Mouse (Mus musculus) heart, adult 8-10 months (tissue): Measurements from ENCODE around the gene Smad3. TPM values are rescaled to one million over a fixed set of nuclear protein-coding genes. Genes with fewer than 3 reads are reported as not detected.

Experiments
- DNase-seq: peaks from one replicate; pipeline ENCODE4 v3.0.0; 2022; ENCODE audit warnings: low spot score
- total RNA-seq, 4 experiments: library from RNA; stranded (reverse); gene quantifications; 2 replicates each; pipeline ENCODE4 v1.2.4; 2022

Smad3 gene
- total RNA-seq: 10 to 100 TPM; 10.1 to 14.1 (median 12.5) TPM

GRCm38 (mm10) chr9:63757865-63758440 is at the start of gene Smad3:
TSS of gene Smad3 (minus strand) at chr9:63757994.
- peak; percentile 90 for DNase-seq

- DNase-seq: no peak
Measured at GRCm38 (mm10) chr9:63804847-63805246, 47.1 kb upstream of the Smad3 start.

DNA sequence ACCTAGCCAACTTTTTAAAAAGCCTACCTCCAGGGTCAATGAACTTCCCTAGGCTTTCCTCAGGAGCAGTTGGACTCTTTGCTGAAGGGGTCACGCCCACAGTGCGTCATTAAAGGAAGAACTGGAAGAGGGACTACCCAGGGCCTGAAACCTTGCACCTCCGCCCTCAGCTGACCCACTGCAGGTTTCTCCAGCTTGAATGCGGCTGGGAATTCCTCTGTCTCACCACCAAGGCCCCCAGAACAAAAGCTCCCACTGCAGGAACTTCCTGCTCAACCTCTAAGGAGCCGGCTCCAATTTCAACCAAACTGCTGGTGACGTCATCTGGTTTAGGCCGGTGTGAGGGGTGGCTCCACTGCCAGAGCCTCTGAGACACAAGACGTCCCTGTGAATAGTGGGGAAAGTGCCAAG is 45.4 kb upstream of the Smad3 start:
- DNase-seq: no peak

GRCm38 (mm10) chr9:63802504-63802903 is 44.7 kb upstream of the Smad3 start:
- DNase-seq: no peak

- no peak for DNase-seq
Measured at GRCm38 (mm10) chr9:63802080-63802479, 44.3 kb upstream of the Smad3 start.

GRCm38 (mm10) chr9:63796429-63796828 is 38.6 kb upstream of the Smad3 start:
- no peak for DNase-seq

DNA sequence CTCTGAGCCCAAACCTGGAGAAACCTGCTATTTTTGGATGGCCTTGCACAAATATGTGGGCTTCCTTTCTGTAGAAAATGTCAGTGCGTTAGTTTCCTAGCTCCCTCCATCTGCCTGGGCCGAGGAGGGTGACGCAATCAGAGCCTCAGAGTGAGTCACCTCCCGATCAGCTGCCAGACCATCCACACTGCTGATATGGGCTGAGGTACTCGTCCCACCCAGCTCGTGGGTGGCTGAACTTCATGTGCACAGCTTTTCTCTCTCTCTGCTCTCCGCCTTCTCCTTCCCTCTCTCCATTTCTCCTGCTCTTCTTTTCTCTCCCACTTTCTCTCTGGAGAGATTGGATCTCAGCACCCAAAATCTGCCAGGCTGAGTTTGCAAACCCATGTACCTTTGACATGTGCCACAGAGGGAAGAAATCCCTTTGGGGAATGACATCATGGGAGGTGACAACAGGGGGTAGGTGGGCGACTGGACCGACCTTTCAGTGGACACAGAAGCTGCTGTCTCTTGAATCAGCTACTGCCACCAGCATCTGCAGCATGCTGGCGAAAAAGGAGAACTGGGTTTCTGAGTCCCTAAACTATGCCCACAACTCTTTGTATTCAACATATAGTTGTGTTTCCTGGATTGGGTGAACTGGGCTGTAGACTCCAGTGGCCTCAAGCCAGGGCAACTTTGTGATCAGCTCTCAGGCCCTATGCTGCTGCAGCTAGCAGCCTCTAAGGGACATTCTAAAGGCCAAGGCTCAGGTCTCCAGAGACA is 36.1 kb upstream of the Smad3 start:
- DNase-seq: peak; percentile 73

DNA sequence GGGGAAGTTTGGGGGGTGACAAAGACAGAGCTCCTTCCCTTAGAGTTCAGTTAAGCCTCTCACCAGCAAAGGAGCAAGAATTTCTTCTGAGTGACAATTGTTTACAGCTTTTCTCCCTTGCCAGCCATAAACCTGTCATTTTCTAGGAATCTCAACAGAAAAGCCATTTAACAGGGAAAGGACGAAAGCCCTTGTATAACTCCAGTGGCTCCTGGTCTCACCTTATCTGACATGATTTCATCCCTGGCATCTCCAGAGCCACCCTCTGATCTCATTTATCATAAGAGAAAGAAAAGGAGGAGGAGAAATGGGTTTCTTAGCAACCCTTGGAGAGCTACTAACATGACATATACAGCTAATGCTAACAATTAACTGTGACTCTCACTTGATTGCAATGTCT is 33.9 kb upstream of the Smad3 start:
- DNase-seq: no peak

DNA sequence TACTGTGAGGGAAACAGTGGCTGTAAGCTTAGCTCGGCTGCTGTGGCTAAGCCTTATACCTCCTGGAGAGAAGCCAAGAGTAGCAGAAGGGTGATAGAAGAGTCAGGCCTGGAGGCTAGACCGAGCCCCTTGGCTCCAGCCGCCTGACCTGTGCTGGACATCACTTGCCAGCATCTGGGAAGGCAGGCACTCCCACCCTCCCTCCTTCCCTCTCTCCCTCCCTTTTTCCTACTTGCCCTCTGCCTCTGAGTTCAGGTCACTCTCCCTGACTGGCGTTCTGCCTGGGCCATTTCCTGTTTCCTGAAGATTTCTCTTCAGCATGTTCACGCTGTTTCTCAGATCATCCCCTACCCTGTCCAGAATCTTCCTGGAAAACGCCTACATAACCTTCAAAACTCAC is 33.5 kb upstream of the Smad3 start:
- peak; percentile 43 for DNase-seq

- DNase-seq: no peak
Measured at GRCm38 (mm10) chr9:63790222-63790621, 32.4 kb upstream of the Smad3 start.

DNA sequence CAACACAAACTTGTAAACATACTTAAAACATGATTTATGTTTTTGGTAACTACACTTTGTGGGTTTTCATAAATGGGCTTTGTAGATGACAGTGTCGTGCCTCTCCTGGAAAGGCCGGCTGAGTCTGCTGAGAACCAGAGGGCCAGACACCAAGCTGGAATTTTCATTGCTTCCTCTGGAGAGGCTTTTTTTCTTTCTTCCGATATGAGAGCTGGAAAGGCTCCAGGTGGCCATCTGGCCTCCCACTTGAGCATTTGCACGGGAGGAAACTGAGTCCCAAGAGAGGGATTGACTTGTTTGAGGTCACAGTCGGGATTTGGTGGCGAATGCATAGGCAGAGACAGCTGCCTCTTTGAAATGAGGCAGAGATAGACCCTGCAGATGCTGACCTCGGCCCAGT is 31.6 kb upstream of the Smad3 start:
- peak; percentile 78 for DNase-seq

GRCm38 (mm10) chr9:63787606-63788005 is 29.8 kb upstream of the Smad3 start:
- DNase-seq: no peak

DNA sequence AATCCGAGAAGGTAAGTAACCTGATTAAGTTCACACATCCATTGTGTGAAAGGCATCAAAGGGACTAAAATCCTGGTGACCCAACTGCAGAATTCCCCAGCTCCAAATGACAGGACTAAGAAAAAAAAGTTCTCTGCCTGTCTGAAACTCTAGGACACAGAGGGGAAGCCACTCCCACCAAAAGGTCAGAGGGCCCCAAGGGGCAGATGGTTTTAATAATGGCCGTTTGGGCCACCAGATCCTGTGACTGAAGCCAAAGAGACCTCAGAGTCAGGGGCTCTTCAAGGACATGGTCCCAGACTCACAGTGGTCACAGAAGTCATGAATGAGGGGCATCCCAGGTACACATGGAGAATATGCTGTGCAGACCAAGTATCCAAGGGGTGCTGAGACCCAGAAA is 29.3 kb upstream of the Smad3 start:
- no peak for DNase-seq

- DNase-seq: no peak
Measured at GRCm38 (mm10) chr9:63786026-63786670, 28.4 kb upstream of the Smad3 start.

- no peak for DNase-seq
Measured at GRCm38 (mm10) chr9:63785492-63785891, 27.7 kb upstream of the Smad3 start.

DNA sequence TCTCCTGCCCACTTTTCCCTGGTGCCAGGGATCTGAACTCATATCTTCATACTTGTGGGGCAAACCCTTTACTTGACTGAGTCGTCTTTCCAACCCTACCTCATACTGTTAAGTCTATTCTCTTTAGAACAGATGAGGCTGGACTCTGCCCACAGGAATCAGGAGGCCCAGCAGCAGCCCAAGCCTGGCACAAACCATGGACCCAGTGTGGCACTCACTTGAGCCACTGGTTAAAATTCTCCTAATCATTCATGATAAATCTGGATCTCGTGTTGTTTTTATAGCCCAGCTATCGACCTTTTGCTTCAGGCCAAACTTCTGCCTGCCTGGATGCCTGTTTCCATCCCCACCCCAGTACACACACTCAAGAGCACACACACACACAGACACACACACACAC is 26.8 kb upstream of the Smad3 start:
- DNase-seq: no peak

DNA sequence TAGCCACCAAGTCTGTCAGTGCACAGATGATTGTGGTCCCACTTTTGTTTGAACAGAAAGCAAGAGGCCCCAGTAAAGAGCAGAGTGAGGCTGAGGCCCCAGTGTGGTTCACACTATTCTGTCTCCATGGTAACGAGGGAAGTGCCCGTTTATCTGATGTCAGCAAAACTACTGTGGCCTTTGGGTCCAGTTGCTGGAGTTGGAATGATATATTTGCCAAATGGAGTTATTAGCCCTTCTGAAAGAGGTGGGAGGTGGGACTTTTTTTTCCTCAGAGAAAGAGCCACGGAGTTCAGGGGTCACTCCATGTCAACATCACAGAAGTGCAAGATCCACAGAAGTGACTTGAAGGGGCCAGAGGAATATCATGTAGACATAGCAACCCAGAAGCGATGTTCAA is 24.9 kb upstream of the Smad3 start:
- DNase-seq: no peak

DNA sequence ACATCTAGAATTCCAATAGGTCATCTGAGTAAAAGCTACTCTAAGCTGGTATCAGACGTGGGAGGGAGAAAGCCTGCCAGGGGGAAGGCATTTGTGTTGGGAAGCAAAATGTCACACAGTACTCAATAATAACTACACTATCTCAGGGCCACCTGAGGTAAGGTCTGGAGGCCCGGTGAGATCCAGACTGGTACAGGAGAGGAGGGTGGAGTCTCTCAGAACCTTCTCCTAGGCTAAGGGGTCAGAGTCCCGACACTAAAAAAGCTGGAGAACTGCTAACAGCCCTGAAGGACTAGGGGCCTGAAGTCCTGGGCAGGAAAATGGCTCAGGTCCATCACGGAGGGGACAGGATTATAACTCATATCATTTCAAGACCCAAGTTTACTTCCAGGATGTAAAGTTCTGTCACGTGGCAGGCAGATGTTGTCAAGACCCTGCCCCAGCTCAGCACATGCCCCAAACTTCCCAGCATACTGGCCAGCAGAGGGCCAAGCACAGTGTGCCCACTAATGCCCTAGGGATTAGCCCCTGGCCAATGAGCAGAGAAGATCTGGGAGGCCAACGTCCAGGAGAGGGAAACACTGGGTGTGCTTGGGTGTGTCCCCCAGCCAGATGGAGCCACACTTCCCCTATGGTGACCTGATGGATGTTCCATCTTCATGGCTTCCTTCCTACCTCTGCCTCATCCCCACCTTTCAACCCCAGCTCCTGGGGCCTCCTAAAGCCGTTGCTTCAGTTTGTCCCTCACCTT is 24.1 kb upstream of the Smad3 start:
- DNase-seq: no peak

DNA sequence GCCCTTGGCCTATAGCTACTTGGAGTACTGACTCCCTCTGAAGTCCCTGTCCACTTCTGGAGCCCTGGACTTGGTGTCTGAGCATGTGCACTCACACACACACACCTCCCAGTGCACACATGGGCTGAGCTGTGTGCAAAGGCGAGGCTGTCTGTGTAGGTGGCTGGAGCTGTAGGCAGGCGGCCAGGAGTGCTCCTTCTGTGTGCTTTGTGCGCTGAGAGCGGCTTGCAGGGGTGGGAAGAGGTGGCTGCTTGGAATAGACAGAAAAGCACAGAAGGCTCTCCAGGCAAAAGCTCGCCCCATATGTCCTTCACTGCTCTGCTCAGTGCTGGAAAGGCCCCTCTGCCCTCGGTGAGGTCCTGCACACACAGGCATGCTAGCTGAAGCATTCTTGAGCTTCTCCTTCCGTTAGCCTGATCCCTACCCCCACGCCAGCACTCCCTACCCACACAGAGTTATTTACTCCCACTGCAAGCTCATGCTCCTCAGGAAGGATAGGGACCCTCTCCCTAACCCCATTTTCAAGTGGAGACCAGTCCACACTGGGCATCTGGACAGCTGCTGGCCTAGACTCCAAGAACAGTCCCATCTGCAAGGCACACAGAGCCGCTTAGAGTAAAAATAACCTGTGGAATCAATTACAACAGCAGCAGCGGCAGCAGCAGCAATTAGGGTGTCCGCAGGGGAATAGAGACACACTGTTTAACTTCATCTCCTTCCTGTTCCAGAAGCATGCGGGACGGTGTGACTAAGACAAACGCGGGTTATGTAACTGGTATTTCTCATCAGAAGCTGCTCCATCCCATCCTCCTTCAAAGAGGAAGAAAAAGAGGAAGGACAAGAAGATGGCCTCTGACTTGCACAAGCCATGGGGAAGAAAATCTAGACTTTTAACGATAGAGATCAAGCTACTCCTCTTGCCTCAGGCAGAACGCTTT is 22.4 kb upstream of the Smad3 start:
- DNase-seq: peak; percentile 54

DNA sequence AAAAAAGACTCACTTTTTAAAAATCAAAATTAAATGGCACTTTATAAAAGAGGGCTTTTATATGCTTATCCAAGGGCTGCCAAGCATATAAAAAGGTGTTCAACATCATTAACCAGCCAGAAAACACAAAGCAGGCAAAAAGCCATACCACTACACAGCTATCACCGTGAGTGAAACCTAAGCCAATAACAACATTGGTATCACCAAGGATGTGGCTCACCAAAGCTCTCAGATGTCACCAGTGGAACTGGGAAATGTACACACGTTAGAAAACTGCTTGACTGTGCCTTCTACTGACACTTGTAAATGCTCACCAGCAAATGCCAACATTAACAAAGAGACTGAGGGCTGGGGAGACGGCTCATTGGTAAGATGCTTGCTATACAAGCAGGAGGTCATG is 18.9 kb upstream of the Smad3 start:
- no peak for DNase-seq

- no peak for DNase-seq
Measured at GRCm38 (mm10) chr9:63774854-63775483, 17.2 kb upstream of the Smad3 start.
